Mouse (Mus musculus): ENCODE data around the gene Grap2. TPM values are rescaled to one million over a fixed set of nuclear protein-coding genes. Genes with fewer than 3 reads are reported as not detected.

Gene Grap2
- under 1 TPM; 0.07 to 0.08 TPM for total RNA-seq (2021)

DNA sequence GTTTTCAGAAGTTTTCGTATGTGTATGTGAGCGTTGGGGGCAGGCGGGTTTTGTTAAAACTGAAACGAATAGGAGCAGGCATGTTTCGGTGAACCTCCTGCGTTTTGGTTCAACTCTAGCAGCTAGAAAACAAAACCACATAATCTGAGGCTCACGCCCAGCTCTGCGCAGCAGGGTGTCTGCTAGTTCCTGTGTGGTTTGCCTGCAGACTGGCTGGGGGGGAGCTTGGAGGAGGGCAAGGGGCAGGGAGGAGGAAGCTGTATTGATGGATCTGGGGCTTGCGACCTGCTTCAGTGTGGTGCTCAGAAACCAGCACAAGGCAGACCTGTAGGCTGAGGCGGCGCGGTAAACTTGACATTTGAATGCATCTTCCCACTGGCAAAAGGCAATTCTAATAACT lies at the start of gene Grap2:
Gene Grap2, plus strand, starts transcription at position 304 of the 400 bp plus-strand sequence.
- DNase-seq, result no peak

- no peak for DNase-seq
Measured at GRCm38 (mm10) chr15:80529955-80530869, 42.2 kb upstream of the Grap2 start.

DNA sequence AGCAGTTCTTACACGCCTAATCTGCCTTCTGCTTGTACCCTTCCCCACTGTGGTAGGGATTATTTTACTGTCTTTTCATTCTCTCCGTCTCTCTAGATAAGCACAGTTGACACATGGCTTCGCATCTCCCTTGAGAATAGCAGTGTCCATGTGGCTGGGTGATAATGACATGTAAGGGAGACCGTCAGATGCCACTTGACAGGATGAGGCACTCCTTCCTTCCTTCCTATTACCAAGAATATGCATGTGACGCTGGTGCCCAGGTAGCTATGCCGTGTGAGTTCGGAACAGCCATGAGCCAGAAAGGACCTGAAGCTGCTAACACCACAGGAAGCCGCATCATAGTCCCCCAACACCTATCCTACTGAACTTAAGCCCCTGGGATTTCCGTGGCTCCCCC lies 41.4 kb upstream of the Grap2 start:
- no peak for DNase-seq

DNA sequence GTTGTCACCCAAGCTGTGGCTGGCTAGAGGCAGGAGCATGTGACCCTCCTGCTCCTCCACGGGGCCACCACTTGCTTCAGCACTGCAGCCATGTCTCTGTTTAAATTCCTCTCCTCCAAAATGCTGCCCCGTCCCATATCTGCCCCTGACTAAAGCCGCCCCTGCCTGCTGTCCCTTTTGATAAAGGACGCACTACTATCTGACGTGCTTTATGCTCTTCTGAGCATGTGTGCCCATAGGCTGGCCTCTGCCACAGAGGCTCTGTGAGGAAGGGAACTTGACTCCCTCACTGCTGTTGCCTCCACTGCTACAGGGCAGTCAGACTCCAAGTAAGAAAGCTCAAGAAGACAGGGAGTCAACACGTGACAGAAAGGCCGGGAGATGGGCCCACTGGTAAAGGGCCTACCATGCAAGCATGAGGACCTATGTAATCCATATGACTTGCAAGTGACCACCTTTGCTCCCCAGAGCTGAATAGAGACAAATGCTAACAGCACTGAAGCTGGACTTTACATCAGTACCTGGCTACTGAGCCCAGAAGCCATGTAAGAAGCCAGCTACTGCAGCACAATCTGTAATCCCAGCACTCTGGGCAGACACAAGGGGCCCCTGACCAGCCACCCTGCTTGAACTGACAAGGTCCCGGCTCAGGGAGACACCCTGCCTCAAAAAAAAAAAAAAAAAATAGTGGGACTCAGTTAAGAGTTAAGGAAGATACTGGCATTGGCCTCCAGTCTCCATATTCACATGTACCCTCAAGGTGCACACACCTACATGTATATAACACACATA lies 39.9 kb upstream of the Grap2 start:
- DNase-seq, result no peak

- DNase-seq, result no peak
Measured at GRCm38 (mm10) chr15:80533274-80533673, 39.1 kb upstream of the Grap2 start.

DNA sequence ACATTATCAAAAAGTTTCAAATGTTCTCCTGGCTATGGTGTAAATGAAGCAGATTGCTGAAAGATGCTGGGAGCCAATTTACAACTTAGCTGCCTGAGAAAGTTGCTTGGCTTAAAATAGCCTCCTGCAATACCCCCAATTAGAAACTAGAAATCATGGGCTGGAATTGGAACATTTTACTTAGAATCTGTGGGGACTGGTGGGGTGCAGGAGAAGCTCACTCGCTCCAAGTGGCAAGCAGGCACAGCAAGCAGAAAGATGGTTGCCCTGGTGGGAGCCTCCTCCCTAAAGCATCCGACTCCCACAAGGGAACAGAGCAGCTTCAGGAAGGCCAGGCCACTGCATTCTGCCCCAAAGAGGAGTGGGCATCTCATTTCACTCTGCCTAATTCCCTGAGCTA lies 36.3 kb upstream of the Grap2 start:
- no peak for DNase-seq

DNA sequence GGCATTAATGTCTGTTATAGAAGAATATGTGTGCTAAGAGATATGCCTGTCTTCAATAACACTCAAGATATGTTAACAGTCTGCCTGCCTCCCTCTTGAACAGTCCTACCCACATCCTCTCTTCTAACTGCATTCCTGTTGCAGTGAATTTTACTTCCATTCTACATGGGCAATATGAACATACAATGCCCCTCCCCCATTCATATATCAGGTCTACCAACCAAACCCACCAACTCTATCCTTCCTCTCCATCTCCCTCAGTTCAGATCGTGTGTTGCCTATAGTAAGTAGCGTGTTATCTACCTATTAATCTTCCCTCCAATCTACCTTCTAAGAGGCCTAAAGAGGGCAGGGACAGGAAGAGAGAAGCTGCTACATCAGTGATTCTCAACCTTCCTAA lies 34.3 kb upstream of the Grap2 start:
- DNase-seq, result no peak

DNA sequence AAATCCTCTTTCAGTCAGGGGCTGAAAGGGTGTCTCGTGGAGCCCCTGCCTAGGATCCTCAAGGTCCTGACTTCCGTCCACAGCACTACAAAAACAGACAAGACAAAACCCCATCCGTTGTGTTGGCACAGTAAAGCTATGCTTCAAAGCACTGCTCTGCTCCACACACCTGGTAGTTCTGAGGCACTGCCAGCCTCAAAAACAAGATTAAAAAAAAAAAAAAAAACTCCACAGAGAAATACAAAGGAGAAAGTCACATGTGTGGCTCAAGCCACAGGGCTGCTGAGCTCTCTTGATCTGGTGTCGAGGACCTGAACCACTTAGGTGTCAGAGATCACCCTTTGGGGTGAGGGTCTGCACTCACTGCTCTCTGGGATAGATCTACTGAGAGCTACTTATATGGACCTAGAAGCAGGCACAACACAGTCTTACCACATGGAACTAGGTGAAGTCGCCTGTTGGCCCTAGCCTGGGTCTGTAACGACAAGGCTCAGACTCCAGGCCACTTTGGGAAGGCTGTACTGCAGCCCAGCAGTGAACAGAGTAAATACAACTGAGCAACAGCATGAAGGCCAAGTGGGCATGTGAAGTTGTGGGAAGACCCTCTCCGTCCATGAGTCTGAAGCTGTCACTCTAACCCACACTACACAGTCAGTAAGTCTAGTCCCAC lies 33.6 kb upstream of the Grap2 start:
- DNase-seq, result no peak

DNA sequence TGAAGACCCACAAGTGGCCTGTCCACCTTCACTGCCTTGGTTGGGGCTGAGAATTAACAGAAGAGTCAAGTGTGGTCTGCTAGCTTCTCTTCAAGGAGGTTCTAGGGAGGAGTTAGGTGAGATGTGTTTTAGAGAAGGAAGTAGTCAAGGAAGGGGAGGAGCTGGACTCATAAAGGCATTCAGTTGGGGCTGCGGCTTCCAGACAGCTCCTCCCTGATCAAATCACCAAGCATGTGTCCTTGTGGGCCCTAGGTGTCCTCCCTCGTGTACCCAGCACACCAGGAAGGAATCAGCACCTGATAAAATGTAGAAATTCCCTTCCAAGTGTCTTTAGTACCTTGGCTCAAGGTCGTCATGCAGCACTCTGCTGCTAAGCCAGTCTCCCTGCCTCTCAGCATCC lies 28.3 kb upstream of the Grap2 start:
- no peak for DNase-seq

DNA sequence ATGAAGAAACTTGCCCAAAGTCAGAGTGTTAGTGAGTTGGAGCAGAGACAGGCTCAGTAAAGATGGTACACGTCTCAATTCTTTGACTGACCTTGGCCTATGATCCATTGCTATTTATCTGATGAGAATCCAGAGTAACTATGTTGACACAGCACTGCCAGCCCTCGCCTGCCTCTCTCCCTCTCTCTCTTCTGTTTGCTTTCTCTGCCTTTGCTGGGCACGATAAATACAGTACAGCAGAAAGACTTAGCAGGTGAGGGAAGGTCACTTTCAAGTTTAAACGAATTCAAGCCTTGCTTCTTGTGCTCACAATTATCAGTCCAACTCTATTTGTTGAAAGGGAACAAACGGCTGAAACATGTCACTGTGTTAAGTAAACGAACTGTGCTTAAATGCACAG lies 27.0 kb upstream of the Grap2 start:
- no peak for DNase-seq

- no peak for DNase-seq
Measured at GRCm38 (mm10) chr15:80554860-80555822, 17.3 kb upstream of the Grap2 start.

GRCm38 (mm10) chr15:80556021-80556420 lies 16.4 kb upstream of the Grap2 start:
- DNase-seq, result no peak

GRCm38 (mm10) chr15:80557745-80558144 lies 14.6 kb upstream of the Grap2 start:
- no peak for DNase-seq

DNA sequence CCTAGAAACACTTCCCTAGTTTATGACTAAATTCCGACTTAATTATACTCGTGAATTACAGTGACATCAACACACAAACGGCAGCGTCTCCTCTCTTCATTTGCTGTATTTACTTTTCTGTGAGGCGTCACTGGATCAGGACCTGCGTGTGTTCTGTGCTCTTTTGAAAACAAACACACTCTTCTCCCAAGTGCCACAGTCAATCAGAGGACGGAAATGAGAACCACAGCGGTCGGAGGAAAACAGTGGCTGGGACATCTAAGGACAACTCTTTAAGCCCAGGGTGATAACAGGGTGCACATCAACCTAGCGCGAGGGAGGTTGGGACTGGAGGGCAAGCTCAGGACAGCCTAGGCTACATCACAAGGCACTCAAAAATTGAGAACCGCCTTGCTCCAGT lies 12.9 kb upstream of the Grap2 start:
- no peak for DNase-seq

GRCm38 (mm10) chr15:80559978-80560377 lies 12.4 kb upstream of the Grap2 start:
- DNase-seq, result no peak

DNA sequence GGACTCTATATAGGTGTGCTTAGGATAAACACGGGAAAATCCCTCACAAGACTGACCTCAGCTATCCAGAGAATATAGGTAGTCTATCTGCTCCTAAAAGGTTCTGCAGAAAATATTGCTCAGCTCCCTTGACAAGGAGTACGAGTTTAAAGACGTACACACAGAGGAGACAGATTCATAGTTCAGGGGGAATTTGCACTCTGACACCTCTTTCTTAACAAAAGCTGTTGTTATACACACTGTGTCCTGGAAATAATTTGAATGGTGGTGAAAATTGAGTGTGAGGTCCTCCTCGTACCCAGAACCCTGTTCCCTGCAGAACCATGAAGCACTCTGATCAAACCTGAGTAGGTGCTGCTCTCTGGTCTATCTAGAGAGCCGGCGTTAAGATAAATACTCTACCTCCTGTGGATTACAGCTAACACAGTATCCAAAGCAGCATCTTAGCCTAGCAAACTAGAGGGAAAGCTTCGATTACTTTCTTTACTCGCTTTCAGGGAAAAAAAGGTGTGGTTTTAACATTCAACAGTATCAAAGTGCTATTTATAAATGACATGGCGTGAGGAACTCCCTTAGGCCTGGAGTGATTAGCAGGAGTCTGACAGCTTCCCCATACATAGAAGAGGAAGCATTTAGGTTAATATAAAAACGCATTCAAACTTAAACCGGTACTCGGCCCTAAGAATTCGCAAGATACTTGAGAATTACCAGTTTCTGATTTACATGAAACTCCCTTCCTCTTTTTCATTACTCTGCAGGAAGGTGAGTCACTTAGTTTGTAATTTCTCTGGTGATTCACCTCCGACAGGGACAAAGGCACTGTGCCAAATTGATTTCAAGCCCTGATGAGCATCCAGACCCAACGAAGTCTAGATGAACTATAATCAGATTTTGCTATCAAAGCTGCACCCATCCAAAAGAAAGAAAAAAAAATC lies 11.5 kb upstream of the Grap2 start:
- no peak for DNase-seq

GRCm38 (mm10) chr15:80562446-80562845 lies 9.9 kb upstream of the Grap2 start:
- DNase-seq, result no peak

DNA sequence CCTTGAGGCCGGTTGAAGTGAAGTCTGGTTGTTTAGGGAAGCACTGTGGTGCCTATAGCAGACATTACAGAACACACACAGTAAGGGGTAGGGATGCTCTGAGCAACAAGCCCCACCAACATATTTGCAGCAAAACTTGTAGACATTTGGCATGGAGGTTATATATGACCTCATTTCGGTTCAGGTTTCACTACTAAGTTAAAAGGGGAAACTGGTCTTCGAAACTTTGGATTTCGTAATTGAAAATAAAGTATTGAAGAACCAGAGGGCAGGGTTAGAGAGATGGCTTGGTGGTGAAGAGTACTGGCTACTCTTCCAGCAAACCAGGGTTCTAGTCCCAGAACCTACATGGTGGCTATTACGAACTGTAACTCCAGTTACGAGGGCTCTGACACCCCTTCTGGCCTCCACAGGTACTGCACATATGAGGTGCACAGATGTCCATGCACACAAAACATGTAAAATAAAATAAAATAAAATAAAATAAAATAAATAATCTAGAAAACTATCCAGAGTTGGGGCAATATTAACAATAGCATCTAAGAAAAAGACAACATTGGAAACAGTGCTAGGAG lies 8.7 kb upstream of the Grap2 start:
- DNase-seq, result no peak

GRCm38 (mm10) chr15:80565106-80565665 lies 7.2 kb upstream of the Grap2 start, which contains the start of gene Enthd1:
TSS of gene Enthd1 (minus strand) at chr15:80565156.
- no peak for DNase-seq

- DNase-seq, result no peak
Measured at GRCm38 (mm10) chr15:80566696-80567095, 5.7 kb upstream of the Grap2 start.

Measured in layer of hippocampus, postnatal 36 days (tissue).